Mouse (Mus musculus) stomach, postnatal 0 days (tissue): ENCODE measurements around the gene Selenon.

Experiments
- CTCF ChIP-seq: IDR thresholded peaks from 2 replicates; pipeline ENCODE4 v1.5.1; 2016; ENCODE audit warnings: antibody characterized with exemption, low read depth, mild to moderate bottlenecking, moderate library complexity
- EP300 ChIP-seq: optimal IDR thresholded peaks from 2 replicates; pipeline ENCODE3; 2016; ENCODE audit warnings: antibody characterized with exemption

GRCm38 (mm10) chr4:134586126-134586525 is 34.2 kb upstream of the Selenon start:
- TF ChIP-seq EP300, result no peak
- no peak for TF ChIP-seq CTCF
